Mouse (Mus musculus): ENCODE measurements around the gene Fam186a.
"Not testable (repeated sequence)": the region's sequence is repeated elsewhere in the genome, so short reads cannot be mapped to it uniquely, and the experiment has no call there.

The Fam186a gene

GRCm38 (mm10) chr15:99966961-99967360, at the start of gene Fam186a:
Gene Fam186a (minus strand): TSS chr15:99967061.
- no peak for DNase-seq (ENCODE audit: low read depth, low spot score)

- DNase-seq (ENCODE audit: low read depth, low spot score): no peak
Measured at GRCm38 (mm10) chr15:100006180-100006579, 39.3 kb upstream of the Fam186a start.

GRCm38 (mm10) chr15:100004677-100005273, 37.9 kb upstream of the Fam186a start:
- DNase-seq (ENCODE audit: low read depth, low spot score): no peak

- no peak for DNase-seq (ENCODE audit: low read depth, low spot score)
Measured at GRCm38 (mm10) chr15:99999390-99999789, 32.5 kb upstream of the Fam186a start.

- DNase-seq (ENCODE audit: low read depth, low spot score): no peak
Measured at GRCm38 (mm10) chr15:99997114-99997804, 30.4 kb upstream of the Fam186a start.

- DNase-seq (ENCODE audit: low read depth, low spot score): no peak
Measured at GRCm38 (mm10) chr15:99993100-99993499, 26.2 kb upstream of the Fam186a start.

GRCm38 (mm10) chr15:99979715-99980114, 12.9 kb upstream of the Fam186a start:
- no peak for DNase-seq (ENCODE audit: low read depth, low spot score)

GRCm38 (mm10) chr15:99979266-99979665, 12.4 kb upstream of the Fam186a start:
- DNase-seq (ENCODE audit: low read depth, low spot score): no peak

GRCm38 (mm10) chr15:99976121-99976520, 9.3 kb upstream of the Fam186a start:
- not testable (repeated sequence) for DNase-seq (ENCODE audit: low read depth, low spot score)

- DNase-seq (ENCODE audit: low read depth, low spot score): no peak
Measured at GRCm38 (mm10) chr15:99974476-99975220, 7.8 kb upstream of the Fam186a start.

- DNase-seq (ENCODE audit: low read depth, low spot score): peak; percentile 87
Measured at GRCm38 (mm10) chr15:99972989-99973911, 6.4 kb upstream of the Fam186a start.

GRCm38 (mm10) chr15:99972361-99972988, 5.6 kb upstream of the Fam186a start:
- peak; percentile 93 for DNase-seq (ENCODE audit: low read depth, low spot score)

GRCm38 (mm10) chr15:99970606-99971005, 3.7 kb upstream of the Fam186a start:
- no peak for DNase-seq (ENCODE audit: low read depth, low spot score)

- DNase-seq (ENCODE audit: low read depth, low spot score): not testable (repeated sequence)
Measured at GRCm38 (mm10) chr15:99969765-99970164, 2.9 kb upstream of the Fam186a start, which contains the start of gene Larp4. Gene Larp4 (plus strand): TSS chr15:99970065.

- no peak for DNase-seq (ENCODE audit: low read depth, low spot score)
Measured at GRCm38 (mm10) chr15:99965103-99965775, 1.6 kb downstream of the Fam186a start.

- DNase-seq (ENCODE audit: low read depth, low spot score): no peak
Measured at GRCm38 (mm10) chr15:99955324-99955723, 11.5 kb downstream of the Fam186a start.

- peak; percentile 16 for DNase-seq (ENCODE audit: low read depth, low spot score)
Measured at GRCm38 (mm10) chr15:99940970-99941630, 25.8 kb downstream of the Fam186a start.

- peak; percentile 13 for DNase-seq (ENCODE audit: low read depth, low spot score)
Measured at GRCm38 (mm10) chr15:99940426-99940825, 26.4 kb downstream of the Fam186a start.

GRCm38 (mm10) chr15:99937841-99938240, 29.0 kb downstream of the Fam186a start:
- no peak for DNase-seq (ENCODE audit: low read depth, low spot score)

- DNase-seq (ENCODE audit: low read depth, low spot score): no peak
Measured at GRCm38 (mm10) chr15:99936659-99937058, 30.2 kb downstream of the Fam186a start.

Measured in ES-CJ7 (cell line).